Mouse (Mus musculus): ENCODE measurements around the gene Tmprss5. TPM values are rescaled to one million over a fixed set of nuclear protein-coding genes. Genes with fewer than 3 reads are reported as not detected.

The Tmprss5 gene
- total RNA-seq, 2 experiments from 2014 or later: 0.80 TPM; not detected in 1

GRCm38 (mm10) chr9:49147031-49147430 is 66.0 kb downstream of the Tmprss5 start:
- intact Hi-C loops (cut with DNase I): no loop called here
- no peak for DNase-seq (ENCODE audit: low spot score in 2 of 2)

Other genes starting within 250 kb of the Tmprss5 start
- 10 to 100 TPM; 71.7 to 73.7 TPM for gene Zbtb16, start 245.0 kb upstream of the Tmprss5 start, total RNA-seq (2021)
- 10 to 100 TPM in 1 of 2 experiments, 1 to 10 TPM in 1; 7.4 to 10.1 TPM for gene Htr3a, start 170.2 kb upstream of the Tmprss5 start, total RNA-seq (2021)
- not detected for gene Htr3b, start 116.3 kb upstream of the Tmprss5 start, total RNA-seq (2021)
- 10 to 100 TPM; 41.3 to 54.3 TPM for gene Usp28, start 95.9 kb upstream of the Tmprss5 start, total RNA-seq (2021)
- gene Zw10, start 25.6 kb upstream of the Tmprss5 start, total RNA-seq (2021): 10 to 100 TPM; 15.9 to 17.6 TPM
- not detected for gene Gm4894, start 169.3 kb downstream of the Tmprss5 start, total RNA-seq (2021)

Measured in left cerebral cortex, postnatal 25 days (tissue).